Mouse (Mus musculus): ENCODE results near the gene Npr1. TPM values are rescaled to one million over a fixed set of nuclear protein-coding genes. Genes with fewer than 3 reads are reported as not detected.

Npr1 gene
- polyA plus RNA-seq, 1 experiment from 2014 or later = 3.3 TPM

- DNase-seq (ENCODE audit: low spot score) = no peak
- H3K36me3 ChIP-seq = no peaks in the 10 kb centered on the region
- H3K27ac ChIP-seq (replicated peaks) = no peak overlapping the region
- H3K9me3 ChIP-seq (replicated peaks) = no peaks in the 10 kb centered on the region
- 93% methylated on average over 10 of the region's 10 CpGs for WGBS
- peaks cover 41% of the 10 kb centered on the region for H3K27me3 ChIP-seq (ENCODE audit: low read depth, poor library complexity, severe bottlenecking)
- peaks cover 22% of the 10 kb centered on the region for H3K4me1 ChIP-seq
- no peak overlapping the region for H3K4me3 ChIP-seq
Measured at GRCm38 (mm10) chr3:90467618-90468300, 2.1 kb upstream of the Npr1 start.

- Histone ChIP-seq H3K4me1 (peaks cover 22% of the 10 kb centered on the region), H3K36me3 (no peaks in the 10 kb centered on the region), H3K4me3 (peak overlapping the region; percentile 50), H3K27me3 (ENCODE audit: low read depth, poor library complexity, severe bottlenecking) (peaks cover 55% of the 10 kb centered on the region), H3K9me3 (replicated peaks) (no peaks in the 10 kb centered on the region), H3K27ac (replicated peaks) (no peak overlapping the region)
- WGBS = under 1% methylated on average over 15 of the region's 15 CpGs
- DNase-seq (ENCODE audit: low spot score) = peak; percentile 66
Measured at GRCm38 (mm10) chr3:90466311-90466766, 673 bp upstream of the Npr1 start.

- peaks cover 22% of the 10 kb centered on the region for H3K4me1 ChIP-seq
- WGBS = 2% methylated on average over 75 of the region's 75 CpGs
- peaks cover 67% of the 10 kb centered on the region for H3K27me3 ChIP-seq (ENCODE audit: low read depth, poor library complexity, severe bottlenecking)
- DNase-seq (ENCODE audit: low spot score) = peak; percentile 57
- no peak overlapping the region; the same call in 1 of the 2 replicates for H3K27ac ChIP-seq (replicated peaks)
- H3K4me3 ChIP-seq = peak overlapping the region; percentile 50
- H3K9me3 ChIP-seq (replicated peaks) = no peaks in the 10 kb centered on the region
- H3K36me3 ChIP-seq = no peaks in the 10 kb centered on the region
Measured at GRCm38 (mm10) chr3:90465081-90465685, 483 bp downstream of the Npr1 start.

GRCm38 (mm10) chr3:90464552-90465080 is 1.1 kb downstream of the Npr1 start:
- H3K27ac ChIP-seq (replicated peaks) = no peak overlapping the region; the same call in 1 of the 2 replicates
- H3K4me3 ChIP-seq = peak overlapping the region; percentile 50
- peaks cover 22% of the 10 kb centered on the region for H3K4me1 ChIP-seq
- peak; percentile 33 for DNase-seq (ENCODE audit: low spot score)
- 11% methylated on average over 37 of the region's 37 CpGs for WGBS
- H3K9me3 ChIP-seq (replicated peaks) = no peaks in the 10 kb centered on the region
- H3K36me3 ChIP-seq = no peaks in the 10 kb centered on the region
- H3K27me3 ChIP-seq (ENCODE audit: low read depth, poor library complexity, severe bottlenecking) = peaks cover 73% of the 10 kb centered on the region

GRCm38 (mm10) chr3:90462579-90462978 is 3.1 kb downstream of the Npr1 start:
- DNase-seq (ENCODE audit: low spot score) = no peak
- Histone ChIP-seq H3K4me3 (no peak overlapping the region), H3K36me3 (no peaks in the 10 kb centered on the region), H3K4me1 (peaks cover 22% of the 10 kb centered on the region), H3K27ac (replicated peaks) (no peak overlapping the region), H3K27me3 (ENCODE audit: low read depth, poor library complexity, severe bottlenecking) (peaks cover 77% of the 10 kb centered on the region), H3K9me3 (replicated peaks) (no peaks in the 10 kb centered on the region)
- WGBS = 25% methylated on average over 7 of the region's 7 CpGs

GRCm38 (mm10) chr3:90461935-90462334 is 3.7 kb downstream of the Npr1 start:
- no peak overlapping the region for H3K4me3 ChIP-seq
- 92% methylated on average over 3 of the region's 3 CpGs for WGBS
- no peaks in the 10 kb centered on the region for H3K9me3 ChIP-seq (replicated peaks)
- H3K36me3 ChIP-seq = no peaks in the 10 kb centered on the region
- no peak overlapping the region for H3K27ac ChIP-seq (replicated peaks)
- DNase-seq (ENCODE audit: low spot score) = no peak
- peaks cover 76% of the 10 kb centered on the region for H3K27me3 ChIP-seq (ENCODE audit: low read depth, poor library complexity, severe bottlenecking)
- H3K4me1 ChIP-seq = peaks cover 22% of the 10 kb centered on the region

- H3K4me1 ChIP-seq = peaks cover 11% of the 10 kb centered on the region
- WGBS = 85% methylated on average over 5 of the region's 5 CpGs
- H3K27ac ChIP-seq (replicated peaks) = no peak overlapping the region
- H3K9me3 ChIP-seq (replicated peaks) = no peaks in the 10 kb centered on the region
- no peak overlapping the region for H3K4me3 ChIP-seq
- H3K36me3 ChIP-seq = no peaks in the 10 kb centered on the region
- DNase-seq (ENCODE audit: low spot score) = no peak
- peaks cover 68% of the 10 kb centered on the region for H3K27me3 ChIP-seq (ENCODE audit: low read depth, poor library complexity, severe bottlenecking)
Measured at GRCm38 (mm10) chr3:90460315-90460714, 5.4 kb downstream of the Npr1 start.

- no peak overlapping the region for H3K4me3 ChIP-seq
- DNase-seq (ENCODE audit: low spot score) = no peak
- WGBS = 82% methylated on average over 9 of the region's 9 CpGs
Measured at GRCm38 (mm10) chr3:90459727-90460126, 5.9 kb downstream of the Npr1 start.

GRCm38 (mm10) chr3:90454931-90455330 is 10.7 kb downstream of the Npr1 start:
- no peak for DNase-seq (ENCODE audit: low spot score)
- H3K36me3 ChIP-seq = no peaks in the 10 kb centered on the region
- WGBS = 87% methylated on average over 14 of the region's 14 CpGs
- H3K27ac ChIP-seq (replicated peaks) = no peak overlapping the region
- H3K4me3 ChIP-seq = no peak overlapping the region
- H3K4me1 ChIP-seq = peaks cover 12% of the 10 kb centered on the region
- H3K27me3 ChIP-seq (ENCODE audit: low read depth, poor library complexity, severe bottlenecking) = peaks cover 18% of the 10 kb centered on the region; the same call in 1 of the 2 replicates
- H3K9me3 ChIP-seq (replicated peaks) = no peaks in the 10 kb centered on the region

More at GRCm38 (mm10) chr3:90459727-90460126, 5.9 kb downstream of the Npr1 start:
- H3K4me1 ChIP-seq = peaks cover 5% of the 10 kb centered on the region
- no peaks in the 10 kb centered on the region for H3K36me3 ChIP-seq
- no peaks in the 10 kb centered on the region for H3K9me3 ChIP-seq (replicated peaks)
- no peak overlapping the region for H3K27ac ChIP-seq (replicated peaks)
- H3K27me3 ChIP-seq (ENCODE audit: low read depth, poor library complexity, severe bottlenecking) = peaks cover 62% of the 10 kb centered on the region

GRCm38 (mm10) chr3:90451396-90452095 is 14.1 kb downstream of the Npr1 start:
- 51% methylated on average over 10 of the region's 10 CpGs for WGBS
- Histone ChIP-seq H3K4me1 (peaks cover 31% of the 10 kb centered on the region), H3K4me3 (no peak overlapping the region), H3K27ac (replicated peaks) (0 out of 2 replicates have a peak overlapping the region, but pooled peaks have one; percentile 10), H3K36me3 (no peaks in the 10 kb centered on the region), H3K27me3 (ENCODE audit: low read depth, poor library complexity, severe bottlenecking) (peaks cover 10% of the 10 kb centered on the region; the same call in 1 of the 2 replicates), H3K9me3 (replicated peaks) (no peaks in the 10 kb centered on the region)
- DNase-seq (ENCODE audit: low spot score) = no peak

GRCm38 (mm10) chr3:90450874-90451273 is 14.8 kb downstream of the Npr1 start:
- Histone ChIP-seq H3K27ac (replicated peaks) (0 out of 2 replicates have a peak overlapping the region, but pooled peaks have one; percentile 10), H3K36me3 (no peaks in the 10 kb centered on the region), H3K9me3 (replicated peaks) (no peaks in the 10 kb centered on the region), H3K27me3 (ENCODE audit: low read depth, poor library complexity, severe bottlenecking) (peaks cover 8% of the 10 kb centered on the region; the same call in 1 of the 2 replicates), H3K4me1 (peaks cover 38% of the 10 kb centered on the region), H3K4me3 (no peak overlapping the region)
- 36% methylated on average over 12 of the region's 12 CpGs for WGBS
- DNase-seq (ENCODE audit: low spot score) = no peak

- no peak for DNase-seq (ENCODE audit: low spot score)
- WGBS = 31% methylated on average over 6 of the region's 6 CpGs
- no peaks in the 10 kb centered on the region for H3K9me3 ChIP-seq (replicated peaks)
- no peak overlapping the region for H3K27ac ChIP-seq (replicated peaks)
- H3K36me3 ChIP-seq = no peaks in the 10 kb centered on the region
- peaks cover 4% of the 10 kb centered on the region; the same call in 1 of the 2 replicates for H3K27me3 ChIP-seq (ENCODE audit: low read depth, poor library complexity, severe bottlenecking)
- H3K4me1 ChIP-seq = peaks cover 42% of the 10 kb centered on the region
- no peak overlapping the region for H3K4me3 ChIP-seq
Measured at GRCm38 (mm10) chr3:90448626-90449025, 17.0 kb downstream of the Npr1 start.
